Mouse (Mus musculus) stomach, postnatal 0 days (tissue): Measurements from ENCODE around the gene Nhlrc1.

Experiments used
- CTCF ChIP-seq: IDR thresholded peaks from 2 replicates; pipeline ENCODE4 v1.5.1; 2016; ENCODE audit warnings: antibody characterized with exemption, low read depth, mild to moderate bottlenecking, moderate library complexity
- EP300 ChIP-seq: optimal IDR thresholded peaks from 2 replicates; pipeline ENCODE3; 2016; ENCODE audit warnings: antibody characterized with exemption

DNA sequence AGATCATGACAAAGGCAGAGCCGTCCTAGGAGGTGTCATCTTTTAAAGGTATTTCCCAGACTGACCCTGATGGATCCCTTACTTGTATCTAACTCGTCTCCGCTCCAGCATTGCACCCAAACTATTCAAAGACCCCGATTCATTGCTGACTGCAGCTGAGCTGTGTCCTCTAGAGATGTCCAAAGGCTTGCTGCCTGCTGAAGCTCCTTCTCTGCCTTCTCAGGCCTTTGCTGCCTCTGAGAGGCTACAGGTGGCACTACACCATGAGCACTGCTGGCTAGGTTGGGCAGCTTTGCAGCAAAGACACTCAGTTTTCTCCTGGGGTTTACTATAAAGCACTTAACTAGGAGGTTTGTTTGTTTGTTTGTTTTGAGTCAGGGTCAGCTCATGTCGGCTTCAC is 2.6 kb upstream of the Nhlrc1 start:
- TF ChIP-seq EP300 (no peak), CTCF (peak; percentile 96)
